ENCODE assay signal across 11 mouse cellular contexts in genomic region chr2:49788643-49789042, GRCm38 (mm10). TPM values are rescaled to one million over a fixed set of nuclear protein-coding genes. Genes with fewer than 3 reads are reported as not detected.
DNase-seq lines count a peak whose midpoint lies in the region; ATAC-seq and TF ChIP-seq lines count a peak whose summit lies in the region.
"Had no signal": no experiment of that assay in that cellular context is flagged by ENCODE, and none has a peak within 500 bp of the region (broad histone marks: within the 10 kb centered on the region; RNA-seq: fewer than 3 reads in every experiment).

No protein-coding gene starts in this region.

- no peaks in the 10 kb centered on the region for H3K36me3 ChIP-seq in heart, embryonic 11.5 days (ENCODE audit: control insufficient read depth, insufficient read depth, low read length)
- no peaks in the 10 kb centered on the region for H3K36me3 ChIP-seq in kidney, postnatal 0 days (ENCODE audit: insufficient read depth, low read length)
- H3K36me3 ChIP-seq in forebrain, embryonic 15.5 days, result no peaks in the 10 kb centered on the region
- no peaks in the 10 kb centered on the region for H3K36me3 ChIP-seq in neural tube, embryonic 15.5 days
- H3K36me3 ChIP-seq in liver, postnatal 0 days (replicated peaks; ENCODE audit: insufficient read depth, low read length), result no peaks in the 10 kb centered on the region

- 9% methylated on average over 3 of the region's 3 CpGs for WGBS in heart, embryonic 11.5 days (ENCODE audit: insufficient replicate concordance)
- 18% methylated on average over 3 of the region's 3 CpGs for WGBS in kidney, postnatal 0 days
- WGBS in forebrain, embryonic 15.5 days, result 12% methylated on average over 3 of the region's 3 CpGs
- WGBS in neural tube, embryonic 15.5 days, result 20% methylated on average over 3 of the region's 3 CpGs
- 24% methylated on average over 3 of the region's 3 CpGs for WGBS in liver, postnatal 0 days (ENCODE audit: insufficient replicate concordance)

- peak overlapping the region; percentile 99 for H3K4me2 ChIP-seq in heart, embryonic 11.5 days
- peak overlapping the region; percentile 92; the same call in 1 of the 2 replicates for H3K4me2 ChIP-seq in kidney, postnatal 0 days (ENCODE audit: low read length)
- H3K4me2 ChIP-seq in forebrain, embryonic 15.5 days (replicated peaks), result peak overlapping the region; percentile 97
- peak overlapping the region; percentile 99 for H3K4me2 ChIP-seq in neural tube, embryonic 15.5 days
- no peak overlapping the region for H3K4me2 ChIP-seq in liver, postnatal 0 days (ENCODE audit: low read depth, low read length)

- TF ChIP-seq EP300 in liver, postnatal 0 days (IDR thresholded peaks at IDR 0.05; ENCODE audit: low read depth), result no peak

- no peak overlapping the region for H3K9ac ChIP-seq in heart, embryonic 11.5 days (ENCODE audit: low read depth, low read length)
- H3K9ac ChIP-seq in kidney, postnatal 0 days (ENCODE audit: low read depth, low read length), result no peak overlapping the region
- H3K9ac ChIP-seq in forebrain, embryonic 15.5 days (replicated peaks), result no peak overlapping the region
- no peak overlapping the region for H3K9ac ChIP-seq in neural tube, embryonic 15.5 days (replicated peaks)
- H3K9ac ChIP-seq in liver, postnatal 0 days (replicated peaks), result no peak overlapping the region

- no peak overlapping the region for H3K4me3 ChIP-seq in heart, embryonic 11.5 days (ENCODE audit: low read depth, low read length)
- no peak overlapping the region for H3K4me3 ChIP-seq in kidney, postnatal 0 days (replicated peaks; ENCODE audit: low read depth, low read length)
- H3K4me3 ChIP-seq in forebrain, embryonic 15.5 days, result no peak overlapping the region
- peak overlapping the region; percentile 61 for H3K4me3 ChIP-seq in neural tube, embryonic 15.5 days (replicated peaks)
- no peak overlapping the region for H3K4me3 ChIP-seq in liver, postnatal 0 days (ENCODE audit: low read depth, low read length)

- H3K27me3 ChIP-seq in heart, embryonic 11.5 days (ENCODE audit: control insufficient read depth, insufficient read depth, low read length), result peaks cover 36% of the 10 kb centered on the region
- H3K27me3 ChIP-seq in kidney, postnatal 0 days (ENCODE audit: insufficient read depth, low read length), result peaks cover 4% of the 10 kb centered on the region; the same call in 1 of the 2 replicates
- 0 out of 2 replicates have a peak, but pooled peaks cover 3% of the 10 kb centered on the region for H3K27me3 ChIP-seq in forebrain, embryonic 15.5 days
- peaks cover 20% of the 10 kb centered on the region for H3K27me3 ChIP-seq in neural tube, embryonic 15.5 days (replicated peaks)
- peaks cover 45% of the 10 kb centered on the region for H3K27me3 ChIP-seq in liver, postnatal 0 days (ENCODE audit: insufficient read depth, low read length)

- ATAC-seq in heart, embryonic 11.5 days (replicated peaks; ENCODE audit: insufficient number of reproducible peaks, low FRiP score, low TSS enrichment), result no peak
- no peak for ATAC-seq in kidney, postnatal 0 days (replicated peaks; ENCODE audit: low FRiP score, low read depth)
- ATAC-seq in forebrain, embryonic 15.5 days (replicated peaks), result no peak; the same call in 1 of the 2 replicates
- ATAC-seq in neural tube, embryonic 15.5 days (ENCODE audit: low FRiP score), result no peak
- ATAC-seq in liver, postnatal 0 days, result no peak

- no peaks in the 10 kb centered on the region for H3K9me3 ChIP-seq in heart, embryonic 11.5 days (replicated peaks; ENCODE audit: control insufficient read depth, low read length)
- H3K9me3 ChIP-seq in kidney, postnatal 0 days (replicated peaks; ENCODE audit: low read length), result no peaks in the 10 kb centered on the region
- no peaks in the 10 kb centered on the region for H3K9me3 ChIP-seq in forebrain, embryonic 15.5 days
- H3K9me3 ChIP-seq in neural tube, embryonic 15.5 days (replicated peaks), result no peaks in the 10 kb centered on the region
- no peaks in the 10 kb centered on the region for H3K9me3 ChIP-seq in liver, postnatal 0 days (ENCODE audit: low read length)

- TF ChIP-seq CTCF in kidney, postnatal 0 days (IDR thresholded peaks at IDR 0.05; ENCODE audit: low read depth), result no peak
- no peak for TF ChIP-seq CTCF in liver, postnatal 0 days (IDR thresholded peaks at IDR 0.05; ENCODE audit: low read depth)

- DNase-seq in heart, adult 18-20 months, result no peak
- no peak for DNase-seq in kidney, postnatal 0 days (ENCODE audit: low spot score)
- DNase-seq in kidney, postnatal 14 days, result no peak
- DNase-seq in yolk sac, embryonic 10.5 days (ENCODE audit: low spot score), result no peak
- DNase-seq in liver, postnatal 0 days, result no peak
- DNase-seq: adrenal gland, adult 2 months; gastrocnemius, postnatal 36 days; thymus, postnatal 25 days had no signal

- H3K27ac ChIP-seq in heart, embryonic 11.5 days (ENCODE audit: low read depth, low read length), result no peak overlapping the region
- no peak overlapping the region for H3K27ac ChIP-seq in kidney, postnatal 0 days
- H3K27ac ChIP-seq in forebrain, embryonic 15.5 days (replicated peaks), result no peak overlapping the region
- no peak overlapping the region for H3K27ac ChIP-seq in neural tube, embryonic 15.5 days (replicated peaks)
- no peak overlapping the region for H3K27ac ChIP-seq in liver, postnatal 0 days (ENCODE audit: low read depth)

- H3K4me1 ChIP-seq in heart, embryonic 11.5 days (ENCODE audit: control insufficient read depth, insufficient read depth, low read length), result peaks cover 2% of the 10 kb centered on the region; the same call in 1 of the 2 replicates
- 0 out of 2 replicates have a peak, but pooled peaks cover 4% of the 10 kb centered on the region for H3K4me1 ChIP-seq in kidney, postnatal 0 days (replicated peaks; ENCODE audit: insufficient read depth, low read length)
- H3K4me1 ChIP-seq in forebrain, embryonic 15.5 days, result peaks cover 14% of the 10 kb centered on the region
- H3K4me1 ChIP-seq in neural tube, embryonic 15.5 days, result peaks cover 7% of the 10 kb centered on the region
- H3K4me1 ChIP-seq in liver, postnatal 0 days (ENCODE audit: insufficient read depth), result peaks cover 9% of the 10 kb centered on the region

RNA-seq across cellular contexts. Expression of gene Lypd6b, which starts 1.2 kb away (rescaled TPM):
- polyA plus RNA-seq in heart, embryonic 11.5 days (2014; fragmentation: Nextera tagmentation; extraction: Ambion mirVana), result 1.3 and 1.9 TPM in 2 replicates
- under 1 TPM; 0.15 to 0.21 TPM for total RNA-seq in heart, adult 18-20 months (2021)
- 8.2 and 8.9 TPM in 2 replicates for polyA plus RNA-seq in kidney, postnatal 0 days (2015; fragmentation: Nextera tagmentation; extraction: Ambion mirVana)
- polyA plus RNA-seq in forebrain, embryonic 15.5 days (2015; fragmentation: Nextera tagmentation; extraction: Ambion mirVana), result 10.7 and 11.3 TPM in 2 replicates
- 20.7 and 22.1 TPM in 2 replicates for polyA plus RNA-seq in neural tube, embryonic 15.5 days (2015; fragmentation: Nextera tagmentation; extraction: Ambion mirVana)
- polyA plus RNA-seq in liver, postnatal 0 days (2015; fragmentation: Nextera tagmentation; extraction: Ambion mirVana), result not detected in 2 replicates
- total RNA-seq: gastrocnemius, postnatal 36 days had no signal
